Mouse (Mus musculus): ENCODE measurements around the gene Mdfic.

- TF ChIP-seq CTCF (IDR thresholded peaks at IDR 0.05; ENCODE audit: low read depth, low read length) (no peak), GATA1 (IDR thresholded peaks at IDR 0.05; ENCODE audit: borderline replicate concordance, low read length) (no peak), POLR2AphosphoS5 (IDR thresholded peaks at IDR 0.05; ENCODE audit: insufficient replicate concordance, low read depth, low read length) (no peak), TAL1 (conservative IDR thresholded peaks at IDR 0.05; ENCODE audit: low read depth, low read length) (no peak), GATA2 (IDR thresholded peaks at IDR 0.05; ENCODE audit: borderline replicate concordance, low read depth, low read length) (no peak)
Measured at GRCm38 (mm10) chr6:15748236-15748635, 27.8 kb downstream of the Mdfic start.

Measured in G1E (cell line).